Mouse (Mus musculus) E14TG2a.4 (cell line): ENCODE data around the gene Gm43191.

Experiments
- CTCF ChIP-seq: conservative IDR thresholded peaks from 2 replicates; pipeline ENCODE4 v1.5.1; 2014; ENCODE audit warnings: low read length
- NANOG ChIP-seq: IDR thresholded peaks from 2 replicates; pipeline ENCODE4 v1.6.1; 2014; ENCODE audit warnings: borderline replicate concordance, low read length, mixed read lengths
- POU5F1 ChIP-seq: IDR thresholded peaks from 2 replicates; pipeline ENCODE4 v1.6.1; 2014; ENCODE audit warnings: low read length, borderline replicate concordance

GRCm38 (mm10) chr3:116638572-116638971 is 42.5 kb downstream of the Gm43191 start:
- TF ChIP-seq CTCF (no peak), POU5F1 (no peak), NANOG (no peak)
